Mouse (Mus musculus): ENCODE measurements at regions not wholly inside any gene's neighbourhood (a gene's known extent, or its start where the extent isn't known, plus 50 kb on each side); places are given as distances from the start of the nearest gene placed in this dataset.
"Not testable (repeated sequence)": the region's sequence is repeated elsewhere in the genome, so short reads cannot be mapped to it uniquely, and the experiment has no call there.

GRCm38 (mm10) chr4:81627714-81628495, 185.3 kb upstream of the Mpdz start:
- Histone ChIP-seq H3K27ac (replicated peaks) (no peak overlapping the region; the same call in 1 of the 2 replicates), H3K36me3 (no peaks in the 10 kb centered on the region), H3K4me2 (no peak overlapping the region), H3K4me1 (replicated peaks) (peaks cover 18% of the 10 kb centered on the region), H3K4me3 (no peak overlapping the region), H3K9ac (no peak overlapping the region), H3K27me3 (no peaks in the 10 kb centered on the region), H3K9me3 (no peaks in the 10 kb centered on the region)
- 11% methylated on average over 12 of the region's 12 CpGs for WGBS
- peak; percentile 53; the same call in 1 of the 2 replicates for ATAC-seq (ENCODE audit: low read depth)

GRCm38 (mm10) chr4:81625348-81625934, 182.8 kb upstream of the Mpdz start:
- Histone ChIP-seq H3K27me3 (no peaks in the 10 kb centered on the region), H3K4me3 (no peak overlapping the region), H3K9me3 (no peaks in the 10 kb centered on the region), H3K9ac (no peak overlapping the region), H3K4me2 (no peak overlapping the region), H3K27ac (replicated peaks) (no peak overlapping the region), H3K4me1 (replicated peaks) (peaks cover 18% of the 10 kb centered on the region), H3K36me3 (no peaks in the 10 kb centered on the region)
- ATAC-seq (ENCODE audit: low read depth), result no peak
- WGBS, result 50% methylated on average over 10 of the region's 10 CpGs

GRCm38 (mm10) chr4:81624111-81624510, 181.5 kb upstream of the Mpdz start:
- Histone ChIP-seq H3K9ac (no peak overlapping the region), H3K9me3 (no peaks in the 10 kb centered on the region), H3K4me1 (replicated peaks) (peaks cover 18% of the 10 kb centered on the region), H3K4me2 (no peak overlapping the region), H3K27ac (replicated peaks) (no peak overlapping the region), H3K4me3 (no peak overlapping the region), H3K27me3 (no peaks in the 10 kb centered on the region), H3K36me3 (no peaks in the 10 kb centered on the region)
- 94% methylated on average over 4 of the region's 4 CpGs for WGBS
- ATAC-seq (ENCODE audit: low read depth), result no peak

- Histone ChIP-seq H3K27ac (replicated peaks) (no peak overlapping the region), H3K4me1 (replicated peaks) (no peaks in the 10 kb centered on the region), H3K27me3 (no peaks in the 10 kb centered on the region), H3K9ac (no peak overlapping the region), H3K9me3 (no peaks in the 10 kb centered on the region), H3K4me2 (no peak overlapping the region), H3K36me3 (no peaks in the 10 kb centered on the region), H3K4me3 (no peak overlapping the region)
- 86% methylated on average over 8 of the region's 8 CpGs for WGBS
- no peak for ATAC-seq (ENCODE audit: low read depth)
Observed at GRCm38 (mm10) chr4:81621391-81622137, 178.9 kb upstream of the Mpdz start.

- 59% methylated on average over 5 of the region's 5 CpGs for WGBS
- no peaks in the 10 kb centered on the region for H3K36me3 ChIP-seq
Observed at GRCm38 (mm10) chr4:81617191-81617590, 174.6 kb upstream of the Mpdz start.

GRCm38 (mm10) chr4:81611191-81611590, 168.6 kb upstream of the Mpdz start:
- Histone ChIP-seq H3K9ac (no peak overlapping the region), H3K4me2 (no peak overlapping the region), H3K4me3 (no peak overlapping the region), H3K27ac (replicated peaks) (no peak overlapping the region), H3K27me3 (no peaks in the 10 kb centered on the region), H3K4me1 (replicated peaks) (no peaks in the 10 kb centered on the region), H3K9me3 (peaks cover 3% of the 10 kb centered on the region; the same call in 1 of the 2 replicates), H3K36me3 (no peaks in the 10 kb centered on the region)
- ATAC-seq (ENCODE audit: low read depth), result no peak
- 93% methylated on average over 2 of the region's 2 CpGs for WGBS

More at GRCm38 (mm10) chr4:81617191-81617590, 174.6 kb upstream of the Mpdz start:
- no peaks in the 10 kb centered on the region for H3K9me3 ChIP-seq
- H3K27me3 ChIP-seq, result no peaks in the 10 kb centered on the region
- no peak overlapping the region for H3K27ac ChIP-seq (replicated peaks)
- H3K4me3 ChIP-seq, result no peak overlapping the region
- H3K4me1 ChIP-seq (replicated peaks), result no peaks in the 10 kb centered on the region
- H3K9ac ChIP-seq, result no peak overlapping the region
- H3K4me2 ChIP-seq, result no peak overlapping the region
- no peak for ATAC-seq (ENCODE audit: low read depth)

GRCm38 (mm10) chr4:81600396-81600795, 157.8 kb upstream of the Mpdz start:
- Histone ChIP-seq H3K9me3 (no peaks in the 10 kb centered on the region), H3K27me3 (no peaks in the 10 kb centered on the region), H3K27ac (replicated peaks) (no peak overlapping the region), H3K4me3 (no peak overlapping the region), H3K4me1 (replicated peaks) (no peaks in the 10 kb centered on the region), H3K36me3 (no peaks in the 10 kb centered on the region), H3K4me2 (no peak overlapping the region), H3K9ac (no peak overlapping the region)
- 93% methylated on average over 5 of the region's 5 CpGs for WGBS
- no peak for ATAC-seq (ENCODE audit: low read depth)

GRCm38 (mm10) chr4:81597390-81597789, 154.8 kb upstream of the Mpdz start:
- Histone ChIP-seq H3K9me3 (no peaks in the 10 kb centered on the region), H3K27ac (replicated peaks) (no peak overlapping the region), H3K9ac (no peak overlapping the region), H3K4me2 (no peak overlapping the region), H3K36me3 (no peaks in the 10 kb centered on the region), H3K4me1 (replicated peaks) (no peaks in the 10 kb centered on the region), H3K4me3 (no peak overlapping the region), H3K27me3 (no peaks in the 10 kb centered on the region)
- ATAC-seq (ENCODE audit: low read depth), result no peak
- WGBS, result 91% methylated on average over 4 of the region's 4 CpGs

- not testable (repeated sequence) for H3K9me3 ChIP-seq; H3K4me2 ChIP-seq; H3K4me3 ChIP-seq; H3K4me1 ChIP-seq (replicated peaks); H3K27ac ChIP-seq (replicated peaks); H3K36me3 ChIP-seq; ATAC-seq (ENCODE audit: low read depth); H3K9ac ChIP-seq; H3K27me3 ChIP-seq
- 92% methylated on average over 3 of the region's 3 CpGs for WGBS
Observed at GRCm38 (mm10) chr4:81593431-81593830, 150.8 kb upstream of the Mpdz start.

- no peaks in the 10 kb centered on the region for H3K9me3 ChIP-seq
- H3K4me2 ChIP-seq, result no peak overlapping the region
- H3K36me3 ChIP-seq, result no peaks in the 10 kb centered on the region
- peaks cover 32% of the 10 kb centered on the region for H3K4me1 ChIP-seq (replicated peaks)
- WGBS, result 53% methylated on average over 2 of the region's 2 CpGs
- no peak for ATAC-seq (ENCODE audit: low read depth)
- H3K27me3 ChIP-seq, result no peaks in the 10 kb centered on the region
- H3K9ac ChIP-seq, result no peak overlapping the region
- no peak overlapping the region for H3K27ac ChIP-seq (replicated peaks)
- H3K4me3 ChIP-seq, result no peak overlapping the region
Observed at GRCm38 (mm10) chr4:81582546-81582945, 139.9 kb upstream of the Mpdz start.

- no peak; the same call in 1 of the 2 replicates for ATAC-seq (ENCODE audit: low read depth)
- peaks cover 32% of the 10 kb centered on the region for H3K4me1 ChIP-seq (replicated peaks)
- H3K4me2 ChIP-seq, result no peak overlapping the region
- H3K36me3 ChIP-seq, result no peaks in the 10 kb centered on the region
- 61% methylated on average over 8 of the region's 8 CpGs for WGBS
- no peak overlapping the region for H3K9ac ChIP-seq
- no peaks in the 10 kb centered on the region for H3K9me3 ChIP-seq
- no peaks in the 10 kb centered on the region for H3K27me3 ChIP-seq
- H3K4me3 ChIP-seq, result no peak overlapping the region
- peak overlapping the region; percentile 19 for H3K27ac ChIP-seq (replicated peaks)
Observed at GRCm38 (mm10) chr4:81580553-81580952, 137.9 kb upstream of the Mpdz start.

Measured in neural tube, embryonic 13.5 days (tissue).